Mouse (Mus musculus) embryo, embryonic 11.5 days (tissue): ENCODE results near the gene Gins2.

Experiments used
- DNase-seq: peaks from one replicate; pipeline ENCODE4 v3.0.0-alpha.2; 2012; ENCODE audit warnings: low read depth, low spot score

Gins2 gene

GRCm38 (mm10) chr8:120565151-120565711 is 23.9 kb downstream of the Gins2 start:
- DNase-seq, result no peak

GRCm38 (mm10) chr8:120563851-120564837 is 25.0 kb downstream of the Gins2 start:
- no peak for DNase-seq

- DNase-seq, result no peak
These were observed 25.8 kb downstream of the Gins2 start for GRCm38 (mm10) chr8:120563348-120563724.

GRCm38 (mm10) chr8:120562680-120563347 is 26.3 kb downstream of the Gins2 start:
- DNase-seq, result no peak

- DNase-seq, result no peak
These were observed 27.3 kb downstream of the Gins2 start for GRCm38 (mm10) chr8:120561539-120562435.

GRCm38 (mm10) chr8:120560535-120560934 is 28.6 kb downstream of the Gins2 start:
- DNase-seq, result no peak

- DNase-seq, result no peak
These were observed 29.4 kb downstream of the Gins2 start for GRCm38 (mm10) chr8:120559654-120560053.

GRCm38 (mm10) chr8:120558162-120558561 is 30.9 kb downstream of the Gins2 start:
- DNase-seq, result no peak

GRCm38 (mm10) chr8:120557170-120557965 is 31.7 kb downstream of the Gins2 start:
- no peak for DNase-seq

GRCm38 (mm10) chr8:120556198-120556892 is 32.8 kb downstream of the Gins2 start:
- no peak for DNase-seq

- no peak for DNase-seq
These were observed 34.6 kb downstream of the Gins2 start for GRCm38 (mm10) chr8:120554466-120555039.

- DNase-seq, result no peak
These were observed 35.5 kb downstream of the Gins2 start for GRCm38 (mm10) chr8:120553441-120554123.

GRCm38 (mm10) chr8:120552509-120552908 is 36.6 kb downstream of the Gins2 start:
- no peak for DNase-seq

GRCm38 (mm10) chr8:120551677-120551980 is 37.5 kb downstream of the Gins2 start:
- DNase-seq, result no peak

- no peak for DNase-seq
These were observed 38.0 kb downstream of the Gins2 start for GRCm38 (mm10) chr8:120550937-120551676.

- DNase-seq, result no peak
These were observed 38.7 kb downstream of the Gins2 start for GRCm38 (mm10) chr8:120550430-120550829.

- no peak for DNase-seq
These were observed 39.2 kb downstream of the Gins2 start for GRCm38 (mm10) chr8:120549922-120550321.

GRCm38 (mm10) chr8:120549321-120549921 is 39.7 kb downstream of the Gins2 start:
- DNase-seq, result no peak
